In genomic region chr10:29736677-29737076, GRCm38 (mm10) we compare ENCODE assay signal across 28 mouse cellular contexts.
DNase-seq lines count a peak whose midpoint lies in the region; ATAC-seq lines count a peak whose summit lies in the region.
"Had no signal": no experiment of that assay in that cellular context is flagged by ENCODE, and none has a peak within 500 bp of the region (broad histone marks: within the 10 kb centered on the region; RNA-seq: fewer than 3 reads in every experiment).

No protein-coding gene starts in this region.

- DNase-seq in embryo, embryonic 11 days: peak; percentile 19
- no peak for DNase-seq in embryo, embryonic 9.5 days (ENCODE audit: extremely low spot score)
- DNase-seq in embryonic facial prominence, embryonic 14.5 days (ENCODE audit: low spot score): peak; percentile 22
- DNase-seq in limb, embryonic 10.5 days (ENCODE audit: low spot score): peak; percentile 37
- DNase-seq in heart, postnatal 14 days: no peak
- no peak for DNase-seq in gastrocnemius, postnatal 25 days
- DNase-seq in retina, postnatal 1 day: no peak
- DNase-seq: adrenal gland, adult 8-10 months; adrenal gland, postnatal 25 days; cerebellum, adult 11-12 months; cerebellum, adult 8-10 months; cerebellum, postnatal 10 days; cerebellum, postnatal 36 days; gastrocnemius, adult 2 months; gastrocnemius, postnatal 36 days; heart, adult 2 months; kidney, adult 11 months had no signal

- no peak overlapping the region for H3K27ac ChIP-seq in embryonic facial prominence, embryonic 14.5 days (replicated peaks; ENCODE audit: low read depth, low read length)
- H3K27ac ChIP-seq in limb, embryonic 10.5 days: no peak overlapping the region
- H3K27ac ChIP-seq: embryonic facial prominence, embryonic 13.5 days; forebrain, embryonic 10.5 days; forebrain, embryonic 13.5 days; gastrocnemius, adult 2 months; heart, adult 2 months; heart, embryonic 10.5 days; heart, embryonic 13.5 days; hindbrain, embryonic 12.5 days; hindbrain, embryonic 15.5 days; intestine, embryonic 15.5 days had no signal

- ATAC-seq in embryonic facial prominence, embryonic 14.5 days (ENCODE audit: low read depth): no peak
- ATAC-seq: activated CD4-positive, CD25-positive, alpha-beta regulatory T cell, adult 4 months; CD4-positive, CD25-positive, alpha-beta regulatory T cell, adult 4 months; forebrain, embryonic 13.5 days; forebrain, embryonic 16.5 days; intestine, embryonic 15.5 days had no signal

- H3K4me3 ChIP-seq in embryonic facial prominence, embryonic 14.5 days (ENCODE audit: low read depth, low read length): no peak overlapping the region
- no peak overlapping the region for H3K4me3 ChIP-seq in limb, embryonic 10.5 days
- H3K4me3 ChIP-seq: embryonic facial prominence, embryonic 13.5 days; forebrain, embryonic 10.5 days; forebrain, embryonic 13.5 days; gastrocnemius, adult 2 months; heart, adult 2 months; heart, embryonic 10.5 days; heart, embryonic 13.5 days; hindbrain, embryonic 12.5 days; hindbrain, embryonic 15.5 days; intestine, embryonic 15.5 days had no signal

- no peaks in the 10 kb centered on the region for H3K27me3 ChIP-seq in embryonic facial prominence, embryonic 14.5 days (replicated peaks; ENCODE audit: control insufficient read depth, insufficient read depth, low read length)
- H3K27me3 ChIP-seq in limb, embryonic 10.5 days (ENCODE audit: low read depth, poor library complexity, severe bottlenecking): peaks cover 3% of the 10 kb centered on the region; the same call in 1 of the 2 replicates
- H3K27me3 ChIP-seq: embryonic facial prominence, embryonic 13.5 days; forebrain, embryonic 13.5 days; heart, embryonic 13.5 days; hindbrain, embryonic 12.5 days; hindbrain, embryonic 15.5 days; intestine, embryonic 15.5 days had no signal

- WGBS in embryonic facial prominence, embryonic 14.5 days: 40% methylated on average over 3 of the region's 3 CpGs
- WGBS in limb, embryonic 10.5 days: 49% methylated on average over 3 of the region's 3 CpGs

- no peaks in the 10 kb centered on the region for H3K9me3 ChIP-seq in embryonic facial prominence, embryonic 14.5 days (ENCODE audit: control insufficient read depth, low read length)
- no peaks in the 10 kb centered on the region for H3K9me3 ChIP-seq in limb, embryonic 10.5 days (replicated peaks)
- H3K9me3 ChIP-seq: embryonic facial prominence, embryonic 13.5 days; forebrain, embryonic 10.5 days; forebrain, embryonic 13.5 days; heart, embryonic 10.5 days; heart, embryonic 13.5 days; hindbrain, embryonic 12.5 days; hindbrain, embryonic 15.5 days; intestine, embryonic 15.5 days had no signal

- no peaks in the 10 kb centered on the region for H3K36me3 ChIP-seq in embryonic facial prominence, embryonic 14.5 days (ENCODE audit: control insufficient read depth, insufficient read depth, low read length)
- H3K36me3 ChIP-seq in limb, embryonic 10.5 days: no peaks in the 10 kb centered on the region
- H3K36me3 ChIP-seq: embryonic facial prominence, embryonic 13.5 days; forebrain, embryonic 10.5 days; heart, embryonic 10.5 days; heart, embryonic 13.5 days; hindbrain, embryonic 12.5 days; hindbrain, embryonic 15.5 days; intestine, embryonic 15.5 days had no signal

- no peak overlapping the region for H3K9ac ChIP-seq in embryonic facial prominence, embryonic 14.5 days (ENCODE audit: low read depth, low read length)
- H3K9ac ChIP-seq: embryonic facial prominence, embryonic 13.5 days; forebrain, embryonic 13.5 days; heart, embryonic 13.5 days; hindbrain, embryonic 12.5 days; hindbrain, embryonic 15.5 days; intestine, embryonic 15.5 days had no signal

- intact Hi-C loops in heart, postnatal 14 days (cut with DNase I): no loop called here

- no peaks in the 10 kb centered on the region for H3K4me1 ChIP-seq in embryonic facial prominence, embryonic 14.5 days (ENCODE audit: control insufficient read depth, insufficient read depth, low read length)
- H3K4me1 ChIP-seq in limb, embryonic 10.5 days: peaks cover 15% of the 10 kb centered on the region
- H3K4me1 ChIP-seq: embryonic facial prominence, embryonic 13.5 days; forebrain, embryonic 10.5 days; forebrain, embryonic 13.5 days; heart, embryonic 10.5 days; heart, embryonic 13.5 days; hindbrain, embryonic 12.5 days; hindbrain, embryonic 15.5 days; intestine, embryonic 15.5 days had no signal

- H3K4me2 ChIP-seq in embryonic facial prominence, embryonic 14.5 days (ENCODE audit: low read depth, low read length): no peak overlapping the region
- H3K4me2 ChIP-seq: embryonic facial prominence, embryonic 13.5 days; forebrain, embryonic 13.5 days; heart, embryonic 13.5 days; hindbrain, embryonic 12.5 days; hindbrain, embryonic 15.5 days; intestine, embryonic 15.5 days had no signal

Comparison
In these comparisons a context has a peak if more than half of its experiments do, and no peak if none do; other contexts are left out.
1. DNase-seq: peak in embryo, embryonic 11 days (single experiment), embryonic facial prominence, embryonic 14.5 days (single experiment) and limb, embryonic 10.5 days (single experiment); none in embryo, embryonic 9.5 days (single experiment), heart, postnatal 14 days (0 of 2), gastrocnemius, postnatal 25 days (single experiment) and retina, postnatal 1 day (single experiment).